Mouse (Mus musculus) intestine, embryonic 15.5 days (tissue): ENCODE data around the gene Ece1. TPM values are rescaled to one million over a fixed set of nuclear protein-coding genes. Genes with fewer than 3 reads are reported as not detected.

Experiments used
- ATAC-seq: fragments of 200-750 bp; cut with Nextera tagmentation; 2 replicates; pipeline ENCODE4 v1.8.0; 2017; ENCODE audit warnings: moderate TSS enrichment, moderate library complexity
- H3K27ac ChIP-seq: fragments of 300-500 bp; sonication (generic); 2 replicates; pipeline ENCODE4 v1.5.1; 2015; ENCODE audit warnings: mild to moderate bottlenecking, inconsistent platforms
- H3K27me3 ChIP-seq: fragments of 300-500 bp; sonication (generic); replicated peaks from 2 replicates; pipeline ENCODE4 v1.6.1; 2015; ENCODE audit warnings: inconsistent platforms
- H3K36me3 ChIP-seq: fragments of 300-500 bp; sonication (generic); 2 replicates; pipeline ENCODE4 v1.6.1; 2015; ENCODE audit warnings: inconsistent platforms
- H3K4me1 ChIP-seq: fragments of 300-500 bp; sonication (generic); replicated peaks from 2 replicates; pipeline ENCODE4 v1.6.1; 2015; ENCODE audit warnings: inconsistent platforms
- H3K4me2 ChIP-seq: fragments of 300-500 bp; sonication (generic); replicated peaks from 2 replicates; pipeline ENCODE4 v1.6.1; 2015; ENCODE audit warnings: mild to moderate bottlenecking, inconsistent platforms
- H3K4me3 ChIP-seq: fragments of 300-500 bp; sonication (generic); replicated peaks from 2 replicates; pipeline ENCODE4 v1.5.1; 2015; ENCODE audit warnings: inconsistent platforms
- H3K9ac ChIP-seq: fragments of 300-500 bp; sonication (generic); 2 replicates; pipeline ENCODE4 v1.6.1; 2015; ENCODE audit warnings: inconsistent platforms
- H3K9me3 ChIP-seq: fragments of 300-500 bp; sonication (generic); 2 replicates; pipeline ENCODE4 v1.6.1; 2016; ENCODE audit warnings: inconsistent platforms
- WGBS: fragments of 180-500 bp; shearing (Covaris S2); methylation state at CpG from one replicate; pipeline ENCODE4 v1.1.7; 2015; 5-methylcytosine and 5-hydroxymethylcytosine counted together
- polyA plus RNA-seq: library from polyadenylated mRNA; unstranded; fragments of >200 nt; fragmentation: Nextera tagmentation; extraction: Ambion mirVana; gene quantifications from 2 replicates; pipeline ENCODE4 v1.2.1, GENCODE M21; 2015

Gene Ece1
- polyA plus RNA-seq, 1 experiment from 2014 or later, result 56.0 TPM

DNA sequence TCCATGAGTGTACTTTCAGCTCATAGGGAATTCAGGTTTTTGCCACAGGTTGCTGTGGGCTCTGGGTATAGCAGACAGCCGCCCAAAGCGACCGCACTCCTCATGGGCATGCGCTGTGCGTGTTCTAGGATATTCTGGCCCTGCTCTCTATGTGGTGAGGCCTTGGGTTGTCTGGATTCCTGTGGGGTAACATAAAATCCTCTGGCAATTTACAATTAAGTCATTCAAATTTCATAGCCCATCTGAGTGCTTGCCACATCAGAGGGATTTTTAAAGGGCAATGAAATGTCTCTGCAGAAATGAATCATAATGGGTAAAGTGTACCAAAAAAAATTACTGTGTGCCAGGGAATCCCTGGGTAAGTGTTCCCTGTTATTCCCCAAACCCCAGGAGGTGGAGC is 127.4 kb downstream of the Ece1 start:
- no peak for ATAC-seq
- H3K27ac ChIP-seq, result no peak overlapping the region
- H3K9ac ChIP-seq, result no peak overlapping the region
- no peaks in the 10 kb centered on the region for H3K9me3 ChIP-seq
- H3K4me3 ChIP-seq, result no peak overlapping the region
- peaks cover 3% of the 10 kb centered on the region; the same call in 1 of the 2 replicates for H3K27me3 ChIP-seq
- 0 out of 2 replicates have a peak, but pooled peaks cover 4% of the 10 kb centered on the region for H3K4me1 ChIP-seq
- 85% methylated on average over 5 of the region's 5 CpGs for WGBS
- H3K36me3 ChIP-seq, result no peaks in the 10 kb centered on the region
- no peak overlapping the region for H3K4me2 ChIP-seq

DNA sequence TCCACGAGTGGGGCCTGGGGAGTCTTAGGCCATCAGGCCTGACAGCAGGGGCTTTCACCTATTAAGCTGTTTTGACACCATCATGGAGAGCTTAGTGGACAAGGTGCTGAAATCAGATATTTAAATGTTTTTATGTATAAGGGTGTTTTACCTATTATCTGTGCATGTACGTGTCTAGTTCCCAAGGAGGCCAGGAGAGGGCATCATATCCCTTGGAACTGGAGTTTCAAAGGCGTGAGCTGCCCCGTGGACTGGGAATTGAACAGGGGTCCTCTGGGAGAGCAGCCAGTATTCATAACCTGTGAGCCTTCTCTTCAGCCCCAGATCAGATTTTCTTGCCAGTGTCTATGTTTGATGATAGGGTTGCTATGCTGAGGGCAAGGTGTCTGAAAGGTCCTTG is 128.4 kb downstream of the Ece1 start:
- no peak overlapping the region for H3K27ac ChIP-seq
- WGBS, result 83% methylated on average over 4 of the region's 4 CpGs

DNA sequence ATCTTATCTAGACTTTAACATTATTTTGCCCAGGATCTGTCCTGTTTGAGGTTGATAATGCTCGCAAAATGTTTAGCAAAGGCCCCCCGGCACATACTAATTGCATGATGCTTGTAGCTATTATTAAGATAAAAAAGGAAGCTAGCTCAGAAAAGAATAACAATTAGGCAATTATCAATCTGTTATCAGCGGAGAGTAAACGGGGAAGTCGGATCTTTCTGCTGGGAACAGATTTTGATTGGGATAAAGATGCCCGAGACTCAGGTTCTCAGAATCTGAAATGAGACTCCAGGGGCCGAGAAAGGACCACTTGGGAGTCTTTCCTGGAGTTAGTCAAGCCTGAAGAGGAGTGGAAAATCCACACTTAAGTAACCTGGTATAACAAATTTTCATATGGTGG is 129.2 kb downstream of the Ece1 start:
- ATAC-seq, result no peak
- Histone ChIP-seq H3K9ac (no peak overlapping the region), H3K9me3 (no peaks in the 10 kb centered on the region), H3K4me3 (no peak overlapping the region), H3K27me3 (peaks cover 3% of the 10 kb centered on the region; the same call in 1 of the 2 replicates), H3K27ac (no peak overlapping the region), H3K4me1 (peaks cover 19% of the 10 kb centered on the region), H3K4me2 (no peak overlapping the region), H3K36me3 (no peaks in the 10 kb centered on the region)
- 78% methylated on average over 7 of the region's 7 CpGs for WGBS

More for the DNA sequence above, 128.4 kb downstream of the Ece1 start:
- Histone ChIP-seq H3K36me3 (no peaks in the 10 kb centered on the region), H3K4me1 (peaks cover 13% of the 10 kb centered on the region), H3K9me3 (no peaks in the 10 kb centered on the region), H3K4me3 (no peak overlapping the region), H3K27me3 (peaks cover 3% of the 10 kb centered on the region; the same call in 1 of the 2 replicates), H3K4me2 (no peak overlapping the region), H3K9ac (no peak overlapping the region)
- no peak for ATAC-seq

DNA sequence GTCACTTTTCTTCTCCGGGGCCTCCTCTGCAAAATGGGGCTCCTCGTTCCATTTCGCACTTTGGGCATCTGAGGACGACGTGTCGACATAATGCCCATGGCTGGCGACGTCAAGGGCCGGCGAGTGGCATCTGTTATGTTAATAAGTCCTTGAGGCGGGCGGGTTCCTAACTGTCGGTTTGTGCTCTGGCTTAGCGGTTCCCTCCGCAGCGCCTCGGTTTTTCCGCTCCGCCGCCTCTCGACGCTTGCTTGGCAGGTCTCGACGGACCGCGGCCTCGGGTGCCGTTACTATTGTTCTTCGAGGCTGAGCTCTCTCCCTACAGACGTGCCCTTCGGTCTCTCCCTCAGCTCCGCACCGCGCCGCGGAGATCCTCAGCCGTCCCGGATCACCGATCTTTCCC is 130.9 kb downstream of the Ece1 start, which contains the start of gene Eif4g3:
Eif4g3 (plus strand) TSS at position 133 of the 400 bp plus-strand sequence.
- Histone ChIP-seq H3K4me3 (peak within 1 kb of the TSS; percentile 93), H3K9me3 (no peaks in the 10 kb centered on the region), H3K27me3 (peaks cover 3% of the 10 kb centered on the region; the same call in 1 of the 2 replicates), H3K36me3 (peaks cover 3% of the 10 kb centered on the region; the same call in 1 of the 2 replicates), H3K9ac (peak within 1 kb of the TSS; percentile 95), H3K4me2 (peak within 1 kb of the TSS; percentile 76), H3K27ac (peak within 1 kb of the TSS; percentile 87), H3K4me1 (peaks cover 23% of the 10 kb centered on the region)
- no peak for ATAC-seq
- 2% methylated on average over 39 of the region's 39 CpGs for WGBS

DNA sequence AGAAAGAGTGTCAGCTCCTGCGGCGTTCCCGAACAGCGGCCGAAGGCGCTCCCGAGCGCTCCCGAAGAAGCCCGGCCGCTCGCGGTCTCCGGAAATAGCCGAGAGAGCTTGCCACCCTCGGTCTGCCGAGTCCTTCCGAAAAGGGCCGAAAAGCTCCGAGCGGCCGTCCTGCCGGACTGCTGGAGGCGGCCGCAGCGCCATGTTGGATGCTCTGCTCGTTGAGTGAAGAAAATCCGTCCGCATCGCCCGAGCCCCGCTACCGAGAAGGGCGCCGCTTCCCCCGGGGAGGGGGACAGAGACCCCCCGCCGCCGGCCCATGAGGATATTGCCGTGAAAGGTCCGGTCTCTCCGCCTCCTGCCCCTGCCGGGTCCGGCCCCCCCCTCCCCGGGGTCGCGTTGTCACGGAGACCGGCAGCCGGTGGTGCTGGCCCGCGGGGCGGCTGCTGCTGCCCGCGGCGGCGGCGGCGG is 131.3 kb downstream of the Ece1 start:
- peaks cover 3% of the 10 kb centered on the region; the same call in 1 of the 2 replicates for H3K27me3 ChIP-seq
- peak; percentile 97 for ATAC-seq
- peaks cover 23% of the 10 kb centered on the region for H3K4me1 ChIP-seq
- WGBS, result under 1% methylated on average over 55 of the region's 59 CpGs
- H3K9me3 ChIP-seq, result no peaks in the 10 kb centered on the region
- H3K4me2 ChIP-seq, result peak overlapping the region; percentile 76
- peak overlapping the region; percentile 87 for H3K27ac ChIP-seq
- H3K9ac ChIP-seq, result peak overlapping the region; percentile 95
- H3K4me3 ChIP-seq, result peak overlapping the region; percentile 93
- peaks cover 5% of the 10 kb centered on the region for H3K36me3 ChIP-seq

DNA sequence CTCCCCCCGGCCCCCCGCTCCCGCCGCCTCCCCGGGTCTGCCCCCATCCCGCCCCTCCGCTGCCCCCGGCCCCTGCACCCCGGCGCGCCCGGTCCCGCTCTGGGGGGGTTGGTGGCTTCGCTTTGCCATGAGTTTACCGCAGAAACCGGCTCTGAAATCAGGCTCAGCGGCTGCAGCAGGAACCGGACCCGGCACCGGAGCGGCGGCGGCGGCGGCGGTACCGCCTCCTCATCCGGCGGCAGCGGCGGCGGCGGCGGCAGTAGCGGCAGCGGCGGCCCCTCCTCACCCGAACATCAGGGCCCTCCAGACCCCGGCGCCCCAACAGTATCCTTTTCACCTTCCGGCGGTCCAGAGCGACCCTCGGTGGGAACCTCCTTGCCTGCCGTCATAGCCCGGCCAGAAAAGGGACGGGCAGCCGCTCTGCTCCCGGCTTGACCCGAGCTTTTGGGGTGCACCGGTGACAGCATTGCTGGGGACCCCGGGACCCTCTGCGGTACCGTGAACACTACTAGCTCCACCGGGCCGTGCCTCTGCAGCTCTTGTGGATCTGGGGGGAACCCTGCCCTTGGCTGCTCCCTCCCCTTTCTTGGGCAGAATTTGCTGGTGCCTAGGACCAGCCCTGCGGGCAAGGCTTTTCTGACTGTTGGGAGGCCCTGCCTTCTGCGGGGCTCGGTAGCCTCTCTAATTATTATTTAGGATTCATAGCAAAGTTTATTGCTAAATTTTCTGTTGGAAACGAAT is 132.0 kb downstream of the Ece1 start:
- peaks cover 23% of the 10 kb centered on the region for H3K4me1 ChIP-seq
- peak overlapping the region; percentile 95 for H3K9ac ChIP-seq
- H3K36me3 ChIP-seq, result peaks cover 12% of the 10 kb centered on the region
- no peaks in the 10 kb centered on the region for H3K9me3 ChIP-seq
- H3K4me3 ChIP-seq, result peak overlapping the region; percentile 93
- peak; percentile 43 for ATAC-seq
- peaks cover 3% of the 10 kb centered on the region; the same call in 1 of the 2 replicates for H3K27me3 ChIP-seq
- H3K27ac ChIP-seq, result peak overlapping the region; percentile 87
- WGBS, result under 1% methylated on average over 49 of the region's 60 CpGs
- peak overlapping the region; percentile 76 for H3K4me2 ChIP-seq

DNA sequence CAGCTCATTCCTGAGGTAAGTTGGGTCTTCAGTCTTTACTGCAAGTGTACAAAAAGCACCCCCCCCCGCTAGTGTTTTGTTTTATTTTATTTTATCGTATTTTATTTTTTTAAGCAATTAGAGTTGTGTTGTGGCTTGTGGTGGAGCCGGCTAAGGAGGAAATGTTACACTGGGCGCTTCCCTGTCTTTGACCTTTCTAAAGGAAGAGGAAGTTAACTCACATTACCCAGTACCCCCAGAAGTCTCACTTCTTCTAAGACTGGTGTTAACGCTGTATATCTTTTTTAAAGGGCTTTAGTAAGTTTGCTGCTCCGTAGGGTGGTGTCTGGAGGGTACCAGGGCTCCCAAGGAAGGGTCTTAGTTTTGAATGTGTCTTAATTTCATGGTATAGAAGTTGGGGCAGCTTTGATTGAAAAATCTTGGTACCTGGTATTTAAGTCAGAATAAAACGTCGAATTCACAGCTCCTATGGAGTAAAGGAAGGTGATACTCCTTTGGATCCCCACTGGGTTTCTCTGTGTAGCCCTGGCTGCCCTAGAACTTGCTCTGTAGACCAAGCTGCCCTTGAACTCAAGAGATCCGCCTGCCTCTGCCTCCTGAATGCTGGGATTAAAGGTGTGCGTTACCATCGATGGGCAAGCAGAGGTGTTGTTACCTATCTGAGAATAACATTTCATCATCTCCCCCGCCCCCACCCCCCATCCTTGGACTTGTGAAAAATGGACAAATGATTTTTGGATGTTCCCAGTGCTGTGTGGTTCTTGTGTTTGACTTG is 132.7 kb downstream of the Ece1 start:
- H3K9me3 ChIP-seq, result no peaks in the 10 kb centered on the region
- 41% methylated on average over 12 of the region's 12 CpGs for WGBS
- H3K9ac ChIP-seq, result peak overlapping the region; percentile 95
- H3K4me2 ChIP-seq, result peak overlapping the region; percentile 76
- peak overlapping the region; percentile 87 for H3K27ac ChIP-seq
- peaks cover 23% of the 10 kb centered on the region for H3K4me1 ChIP-seq
- peaks cover 18% of the 10 kb centered on the region for H3K36me3 ChIP-seq
- H3K27me3 ChIP-seq, result peaks cover 3% of the 10 kb centered on the region; the same call in 1 of the 2 replicates
- no peak for ATAC-seq
- H3K4me3 ChIP-seq, result peak overlapping the region; percentile 93

DNA sequence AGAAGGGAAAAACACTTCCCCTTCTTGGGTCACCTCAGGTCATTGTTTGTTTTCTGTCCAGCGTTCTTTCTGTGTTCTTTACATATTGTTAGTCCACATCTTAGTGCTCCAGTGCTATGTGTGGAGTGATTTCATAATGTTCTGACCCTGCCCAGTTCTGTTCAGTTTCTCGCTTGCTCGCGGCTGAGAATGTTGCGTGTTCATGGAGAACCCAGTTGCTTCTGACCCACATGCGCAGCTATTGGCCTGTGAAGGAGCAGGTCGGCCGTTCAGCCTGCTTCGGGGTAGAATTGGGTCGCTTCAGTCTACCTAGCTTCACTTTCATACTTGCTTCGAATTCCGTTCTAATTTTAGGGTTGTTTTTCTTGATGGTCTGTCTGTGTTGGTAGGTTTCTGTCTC is 133.4 kb downstream of the Ece1 start:
- peaks cover 3% of the 10 kb centered on the region; the same call in 1 of the 2 replicates for H3K27me3 ChIP-seq
- 0 out of 2 replicates have a peak overlapping the region, but pooled peaks have one; percentile 95 for H3K9ac ChIP-seq
- H3K9me3 ChIP-seq, result no peaks in the 10 kb centered on the region
- H3K4me3 ChIP-seq, result peak overlapping the region; percentile 93; the same call in 1 of the 2 replicates
- no peak for ATAC-seq
- peaks cover 18% of the 10 kb centered on the region for H3K36me3 ChIP-seq
- WGBS, result 73% methylated on average over 12 of the region's 12 CpGs
- H3K4me1 ChIP-seq, result peaks cover 26% of the 10 kb centered on the region
- H3K27ac ChIP-seq, result no peak overlapping the region
- H3K4me2 ChIP-seq, result peak overlapping the region; percentile 76

DNA sequence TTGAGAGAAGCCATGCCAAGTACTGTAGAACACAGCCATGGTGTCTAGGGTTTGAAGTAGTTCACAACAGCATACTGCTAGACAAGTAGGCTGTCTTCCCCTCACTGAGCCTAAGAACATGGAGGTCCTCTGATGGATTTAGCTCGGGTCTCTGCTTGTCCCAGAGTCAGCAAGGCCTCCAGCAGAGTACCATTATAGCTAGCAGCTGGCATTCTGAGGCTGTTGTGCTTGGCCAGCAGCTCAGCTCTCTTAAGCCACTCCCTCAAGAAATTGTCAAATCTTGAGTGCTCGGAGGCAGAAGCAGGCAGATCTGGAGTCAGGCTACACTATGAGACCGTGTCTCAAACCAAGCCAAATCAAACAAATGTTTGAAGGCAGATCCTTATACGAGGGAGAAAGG is 136.2 kb downstream of the Ece1 start:
- Histone ChIP-seq H3K4me1 (peaks cover 25% of the 10 kb centered on the region), H3K27ac (no peak overlapping the region), H3K4me3 (no peak overlapping the region), H3K4me2 (no peak overlapping the region), H3K27me3 (no peaks in the 10 kb centered on the region), H3K9me3 (no peaks in the 10 kb centered on the region), H3K36me3 (peaks cover 18% of the 10 kb centered on the region), H3K9ac (no peak overlapping the region)
- WGBS, result 72% methylated on average over 4 of the region's 4 CpGs
- no peak for ATAC-seq

DNA sequence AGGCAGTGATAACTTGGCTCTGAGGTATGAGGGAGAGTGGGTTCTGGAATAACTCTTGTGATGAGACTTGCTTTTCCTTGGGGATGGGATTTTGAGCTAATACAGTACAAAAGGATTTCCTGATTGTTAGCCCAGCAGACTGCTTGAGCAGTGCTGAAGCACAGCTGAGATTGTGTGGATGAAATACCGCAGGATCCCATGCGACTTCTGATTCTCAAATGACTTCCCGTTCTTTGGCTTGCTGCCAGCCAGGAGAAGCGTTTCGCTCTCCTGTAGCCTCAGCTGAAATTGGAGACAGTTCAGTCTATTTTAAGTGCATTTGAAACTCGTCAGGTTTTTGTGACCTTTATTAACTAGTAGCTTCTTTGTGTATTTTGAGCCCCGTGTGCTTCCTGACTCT is 138.6 kb downstream of the Ece1 start:
- no peak for ATAC-seq
- H3K36me3 ChIP-seq, result peaks cover 22% of the 10 kb centered on the region

DNA sequence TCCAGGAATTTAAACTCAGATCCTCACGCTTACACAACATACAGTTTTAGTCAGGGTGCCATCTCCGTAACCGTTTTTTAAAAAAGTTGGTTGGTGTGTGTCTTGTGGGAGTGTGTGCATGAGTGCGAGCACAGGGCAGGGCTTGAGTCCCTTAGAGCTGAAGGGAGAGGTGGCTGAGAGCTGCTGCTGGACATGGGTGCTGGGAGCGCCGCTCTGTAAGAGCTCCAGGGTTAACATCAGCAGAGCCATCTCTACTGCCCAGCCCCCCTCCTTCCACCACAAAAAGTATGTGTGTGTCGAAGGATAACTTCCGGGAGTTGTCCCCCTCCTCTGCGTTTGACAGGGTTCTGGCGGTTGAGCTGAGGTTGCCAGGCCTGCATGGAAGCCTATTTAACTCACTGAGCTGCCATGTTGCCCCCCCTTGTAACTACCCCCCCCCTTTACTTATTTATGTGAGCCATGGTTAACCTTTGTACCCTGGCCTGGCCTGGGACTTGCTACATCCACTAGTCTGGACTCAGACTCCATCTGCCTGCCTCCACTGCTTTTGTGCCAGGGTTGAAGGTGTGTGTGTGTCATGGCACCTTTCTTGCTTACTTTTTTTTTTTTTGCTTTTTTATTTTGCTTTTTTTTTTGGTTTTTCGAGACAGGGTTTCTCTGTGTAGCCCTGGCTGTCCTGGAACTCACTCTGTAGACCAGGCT is 142.0 kb downstream of the Ece1 start:
- H3K4me3 ChIP-seq, result no peak overlapping the region
- H3K4me2 ChIP-seq, result no peak overlapping the region
- no peaks in the 10 kb centered on the region for H3K9me3 ChIP-seq
- no peaks in the 10 kb centered on the region for H3K27me3 ChIP-seq
- 74% methylated on average over 11 of the region's 11 CpGs for WGBS
- peaks cover 10% of the 10 kb centered on the region for H3K4me1 ChIP-seq
- peaks cover 13% of the 10 kb centered on the region for H3K36me3 ChIP-seq
- no peak for ATAC-seq
- H3K27ac ChIP-seq, result no peak overlapping the region
- no peak overlapping the region for H3K9ac ChIP-seq

More for the DNA sequence above, 138.6 kb downstream of the Ece1 start:
- Histone ChIP-seq H3K4me3 (no peak overlapping the region), H3K4me1 (peaks cover 18% of the 10 kb centered on the region), H3K9ac (no peak overlapping the region), H3K4me2 (no peak overlapping the region), H3K9me3 (no peaks in the 10 kb centered on the region), H3K27ac (0 out of 2 replicates have a peak overlapping the region, but pooled peaks have one; percentile 34), H3K27me3 (no peaks in the 10 kb centered on the region)
- WGBS, result 18% methylated on average over 7 of the region's 7 CpGs
